Mouse (Mus musculus) kidney, embryonic 15.5 days (tissue): ENCODE data around the gene Mad2l2. TPM values are rescaled to one million over a fixed set of nuclear protein-coding genes. Genes with fewer than 3 reads are reported as not detected.
"Not testable (repeated sequence)": the region's sequence is repeated elsewhere in the genome, so short reads cannot be mapped to it uniquely, and the experiment has no call there.

Experiments
- ATAC-seq: fragments of 200-750 bp; cut with Nextera tagmentation; replicated peaks from 2 replicates; pipeline ENCODE4 v1.8.0; 2017; ENCODE audit warnings: moderate TSS enrichment; ENCODE audit not compliant: low FRiP score
- H3K27ac ChIP-seq: fragments of 300-500 bp; sonication (generic); 2 replicates; pipeline ENCODE4 v1.5.1; 2015; ENCODE audit warnings: mild to moderate bottlenecking, inconsistent platforms
- H3K27me3 ChIP-seq: fragments of 300-500 bp; sonication (generic); 2 replicates; pipeline ENCODE4 v1.6.1; 2015; ENCODE audit warnings: inconsistent platforms
- H3K36me3 ChIP-seq: fragments of 300-500 bp; sonication (generic); 2 replicates; pipeline ENCODE4 v1.6.1; 2015; ENCODE audit warnings: inconsistent platforms
- H3K4me1 ChIP-seq: fragments of 300-500 bp; sonication (generic); 2 replicates; pipeline ENCODE4 v1.6.1; 2015; ENCODE audit warnings: inconsistent platforms
- H3K4me2 ChIP-seq: fragments of 300-500 bp; sonication (generic); 2 replicates; pipeline ENCODE4 v1.6.1; 2015; ENCODE audit warnings: moderate library complexity, mild to moderate bottlenecking, inconsistent platforms
- H3K4me3 ChIP-seq: fragments of 300-500 bp; sonication (generic); replicated peaks from 2 replicates; pipeline ENCODE4 v1.5.1; 2015; ENCODE audit warnings: mild to moderate bottlenecking, inconsistent platforms
- H3K9ac ChIP-seq: fragments of 300-500 bp; sonication (generic); 2 replicates; pipeline ENCODE4 v1.6.1; 2015; ENCODE audit warnings: mild to moderate bottlenecking, inconsistent platforms
- H3K9me3 ChIP-seq: fragments of 300-500 bp; sonication (generic); replicated peaks from 2 replicates; pipeline ENCODE4 v1.6.1; 2016; ENCODE audit warnings: inconsistent platforms
- WGBS: fragments of 180-500 bp; shearing (Covaris S2); methylation state at CpG from one replicate; pipeline ENCODE4 v1.1.7; 2015; ENCODE audit warnings: mixed read lengths; 5-methylcytosine and 5-hydroxymethylcytosine counted together
- polyA plus RNA-seq: library from polyadenylated mRNA; unstranded; fragments of >200 nt; fragmentation: Nextera tagmentation; extraction: Ambion mirVana; gene quantifications from 2 replicates; pipeline ENCODE4 v1.2.1, GENCODE M21; 2015

Mad2l2 gene
- polyA plus RNA-seq, 1 experiment from 2014 or later, result 69.8 TPM

DNA sequence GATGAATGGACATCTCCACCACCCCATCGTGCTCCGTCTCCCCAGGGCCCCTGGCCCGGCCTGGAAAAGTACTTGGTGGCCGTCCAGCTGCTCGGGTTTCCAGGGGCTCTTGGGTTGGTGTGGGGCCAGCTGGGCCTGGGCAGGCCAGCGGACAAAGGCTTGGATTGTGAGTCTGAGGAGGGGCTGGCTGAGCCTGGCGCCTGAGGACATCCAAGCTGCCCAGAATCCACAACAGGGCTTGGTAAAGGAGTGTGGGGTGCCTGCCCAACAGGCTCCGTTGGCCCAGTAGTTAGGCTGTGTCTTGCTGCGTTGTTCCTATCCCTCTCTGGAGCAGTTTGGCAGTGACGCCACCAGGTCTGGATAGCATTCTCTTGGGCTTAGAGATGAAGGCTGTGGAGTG is 36.2 kb downstream of the Mad2l2 start:
- H3K4me3 ChIP-seq, result peak overlapping the region; percentile 8
- no peak for ATAC-seq
- WGBS, result 4% methylated on average over 10 of the region's 10 CpGs
- H3K4me1 ChIP-seq, result peaks cover 32% of the 10 kb centered on the region
- peak overlapping the region; percentile 41 for H3K4me2 ChIP-seq
- no peak overlapping the region for H3K9ac ChIP-seq
- peaks cover 90% of the 10 kb centered on the region for H3K27me3 ChIP-seq
- H3K9me3 ChIP-seq, result no peaks in the 10 kb centered on the region
- H3K36me3 ChIP-seq, result no peaks in the 10 kb centered on the region
- H3K27ac ChIP-seq, result no peak overlapping the region

GRCm38 (mm10) chr4:148166986-148167385 is 36.8 kb downstream of the Mad2l2 start:
- peak overlapping the region; percentile 41 for H3K4me2 ChIP-seq
- peaks cover 90% of the 10 kb centered on the region for H3K27me3 ChIP-seq
- no peak overlapping the region for H3K9ac ChIP-seq
- H3K36me3 ChIP-seq, result no peaks in the 10 kb centered on the region
- ATAC-seq, result no peak
- peak overlapping the region; percentile 8 for H3K4me3 ChIP-seq
- peaks cover 31% of the 10 kb centered on the region for H3K4me1 ChIP-seq
- WGBS, result 17% methylated on average over 4 of the region's 4 CpGs
- H3K27ac ChIP-seq, result no peak overlapping the region
- H3K9me3 ChIP-seq, result no peaks in the 10 kb centered on the region

GRCm38 (mm10) chr4:148168287-148168686 is 38.1 kb downstream of the Mad2l2 start:
- peaks cover 29% of the 10 kb centered on the region for H3K4me1 ChIP-seq

DNA sequence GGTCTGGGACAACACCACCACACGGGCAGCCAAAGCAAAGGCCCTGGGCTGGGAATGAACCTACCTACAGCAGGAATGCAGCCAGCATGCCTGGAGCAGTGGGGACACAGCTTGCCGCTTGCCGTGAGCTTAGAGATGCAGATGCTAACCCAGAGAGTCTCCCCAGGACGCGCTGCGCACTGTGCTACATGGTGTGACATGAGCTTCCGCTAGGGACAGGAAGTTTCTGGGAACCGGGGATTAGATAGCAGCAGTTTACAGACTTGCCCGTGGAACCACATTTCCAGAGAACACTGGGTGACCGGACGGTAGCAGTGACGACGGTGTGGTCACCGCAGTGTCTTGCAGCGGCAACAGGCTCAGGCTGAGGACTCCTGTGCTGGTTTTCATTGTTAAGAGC is 39.4 kb downstream of the Mad2l2 start:
- 25% methylated on average over 15 of the region's 15 CpGs for WGBS
- Histone ChIP-seq H3K36me3 (no peaks in the 10 kb centered on the region), H3K9me3 (no peaks in the 10 kb centered on the region), H3K4me3 (no peak overlapping the region), H3K27me3 (peaks cover 92% of the 10 kb centered on the region), H3K4me2 (0 out of 2 replicates have a peak overlapping the region, but pooled peaks have one; percentile 3), H3K9ac (no peak overlapping the region), H3K27ac (no peak overlapping the region), H3K4me1 (peaks cover 27% of the 10 kb centered on the region)
- ATAC-seq, result no peak

More at GRCm38 (mm10) chr4:148168287-148168686, 38.1 kb downstream of the Mad2l2 start:
- WGBS, result 24% methylated on average over 7 of the region's 7 CpGs
- no peaks in the 10 kb centered on the region for H3K36me3 ChIP-seq
- no peak for ATAC-seq
- no peak overlapping the region for H3K4me3 ChIP-seq
- H3K27me3 ChIP-seq, result peaks cover 90% of the 10 kb centered on the region
- H3K27ac ChIP-seq, result no peak overlapping the region
- H3K9ac ChIP-seq, result no peak overlapping the region
- no peaks in the 10 kb centered on the region for H3K9me3 ChIP-seq
- H3K4me2 ChIP-seq, result no peak overlapping the region

- 3% methylated on average over 2 of the region's 2 CpGs for WGBS
- Histone ChIP-seq H3K4me2 (no peak overlapping the region), H3K4me1 (peaks cover 20% of the 10 kb centered on the region), H3K36me3 (no peaks in the 10 kb centered on the region), H3K27me3 (peaks cover 92% of the 10 kb centered on the region), H3K27ac (no peak overlapping the region), H3K9ac (no peak overlapping the region), H3K9me3 (no peaks in the 10 kb centered on the region), H3K4me3 (no peak overlapping the region)
- no peak for ATAC-seq
Observed at GRCm38 (mm10) chr4:148170842-148171241, 40.7 kb downstream of the Mad2l2 start.

DNA sequence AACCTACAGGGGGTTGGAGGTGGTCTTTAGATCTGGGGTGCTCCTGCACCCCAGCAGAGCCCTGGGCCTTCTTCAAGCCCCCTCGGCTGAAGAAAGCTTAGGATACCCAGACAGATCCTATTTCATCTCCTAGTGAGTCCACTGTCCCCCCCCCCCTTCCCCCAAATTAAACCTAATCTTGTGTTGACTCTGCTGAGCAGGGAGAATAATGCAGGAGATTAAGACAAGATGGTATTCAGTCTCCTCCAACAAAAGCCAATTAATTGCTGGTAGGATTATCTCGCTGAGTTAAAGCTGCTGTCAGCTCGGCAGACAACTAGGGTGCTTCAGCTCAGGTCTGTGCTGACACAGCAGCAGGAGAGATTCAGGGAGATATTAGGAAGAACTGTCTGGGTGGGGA is 41.1 kb downstream of the Mad2l2 start:
- 49% methylated on average over 3 of the region's 3 CpGs for WGBS
- H3K4me2 ChIP-seq, result no peak overlapping the region
- ATAC-seq, result no peak
- H3K4me1 ChIP-seq, result peaks cover 19% of the 10 kb centered on the region
- no peak overlapping the region for H3K27ac ChIP-seq
- no peak overlapping the region for H3K4me3 ChIP-seq
- no peaks in the 10 kb centered on the region for H3K36me3 ChIP-seq
- no peak overlapping the region for H3K9ac ChIP-seq
- no peaks in the 10 kb centered on the region for H3K9me3 ChIP-seq
- peaks cover 92% of the 10 kb centered on the region for H3K27me3 ChIP-seq

DNA sequence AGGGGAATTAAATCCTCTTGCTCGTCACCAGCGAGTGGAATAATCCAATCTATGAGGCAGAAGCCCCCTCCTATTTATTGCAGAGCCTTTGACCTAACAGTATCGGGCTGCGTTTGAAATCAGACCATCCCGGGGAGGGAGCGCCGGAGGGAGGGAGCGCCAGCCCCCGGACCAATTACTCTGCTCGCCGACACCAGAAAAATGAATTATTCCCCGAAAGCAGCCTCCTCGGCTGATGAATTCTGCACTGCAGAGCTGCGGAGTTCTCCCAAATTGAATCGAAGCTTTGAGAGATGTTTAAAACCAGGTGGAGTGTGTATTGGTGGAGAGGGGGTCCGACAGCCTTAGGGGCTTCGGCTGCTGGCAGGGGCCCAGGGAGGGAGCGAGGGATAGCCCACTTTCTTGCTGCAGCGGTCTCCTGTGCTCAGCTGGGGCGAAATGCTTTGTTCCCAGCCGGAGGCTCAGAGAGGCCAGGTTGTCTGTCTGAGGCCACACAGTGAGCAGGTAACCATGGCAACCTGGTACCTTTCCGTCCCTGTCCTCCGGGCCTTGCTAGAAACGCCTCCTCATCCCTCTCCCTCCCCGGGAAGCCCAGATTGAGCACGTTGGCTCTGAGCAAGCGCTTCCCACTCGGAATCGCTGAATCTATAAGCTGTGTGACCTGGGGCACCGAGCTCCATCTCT is 43.8 kb downstream of the Mad2l2 start:
- 2% methylated on average over 30 of the region's 30 CpGs for WGBS
- no peak overlapping the region for H3K27ac ChIP-seq
- no peak for ATAC-seq
- no peak overlapping the region for H3K9ac ChIP-seq
- no peak overlapping the region for H3K4me3 ChIP-seq
- H3K4me1 ChIP-seq, result peaks cover 16% of the 10 kb centered on the region
- H3K9me3 ChIP-seq, result no peaks in the 10 kb centered on the region
- H3K27me3 ChIP-seq, result peaks cover 86% of the 10 kb centered on the region
- peak overlapping the region; percentile 12 for H3K4me2 ChIP-seq
- no peaks in the 10 kb centered on the region for H3K36me3 ChIP-seq

GRCm38 (mm10) chr4:148174495-148174862 is 44.3 kb downstream of the Mad2l2 start:
- H3K27ac ChIP-seq, result no peak overlapping the region
- 20% methylated on average over 12 of the region's 12 CpGs for WGBS
- H3K27me3 ChIP-seq, result peaks cover 83% of the 10 kb centered on the region
- H3K4me2 ChIP-seq, result no peak overlapping the region
- no peak for ATAC-seq
- no peaks in the 10 kb centered on the region for H3K36me3 ChIP-seq
- no peaks in the 10 kb centered on the region for H3K9me3 ChIP-seq
- no peak overlapping the region for H3K4me3 ChIP-seq
- peaks cover 16% of the 10 kb centered on the region for H3K4me1 ChIP-seq
- no peak overlapping the region for H3K9ac ChIP-seq

DNA sequence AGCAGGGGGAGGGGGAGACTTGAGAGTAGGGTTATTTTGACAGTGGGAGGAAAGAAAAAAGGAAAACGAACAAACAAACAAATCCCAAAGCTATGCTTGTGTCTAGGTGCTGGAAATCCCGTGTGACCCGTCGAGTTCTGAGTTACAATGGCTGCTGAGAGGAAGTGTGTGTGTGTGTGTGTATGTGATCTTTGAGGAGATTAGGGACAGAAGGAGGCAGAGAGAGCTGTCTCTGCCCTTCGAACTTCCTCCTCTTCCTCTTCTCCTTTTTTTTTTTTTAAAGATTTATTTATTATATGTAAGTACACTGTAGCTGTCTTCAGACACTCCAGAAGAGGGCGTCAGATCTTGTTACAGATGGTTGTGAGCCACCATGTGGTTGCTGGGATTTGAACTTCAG is 46.4 kb downstream of the Mad2l2 start:
- ATAC-seq, H3K9ac ChIP-seq, H3K9me3 ChIP-seq, H3K36me3 ChIP-seq, H3K4me3 ChIP-seq, H3K27ac ChIP-seq, H3K4me2 ChIP-seq: not testable (repeated sequence)
- WGBS, result 55% methylated on average over 6 of the region's 6 CpGs
- Histone ChIP-seq H3K4me1 (peaks cover 16% of the 10 kb centered on the region), H3K27me3 (peaks cover 68% of the 10 kb centered on the region)

GRCm38 (mm10) chr4:148177716-148178115 is 47.5 kb downstream of the Mad2l2 start:
- H3K27me3 ChIP-seq, result peaks cover 57% of the 10 kb centered on the region
- no peak; the same call in 1 of the 2 replicates for ATAC-seq
- H3K4me3 ChIP-seq, result no peak overlapping the region
- no peak overlapping the region for H3K9ac ChIP-seq
- no peak overlapping the region for H3K27ac ChIP-seq
- no peaks in the 10 kb centered on the region for H3K9me3 ChIP-seq
- H3K36me3 ChIP-seq, result no peaks in the 10 kb centered on the region
- H3K4me2 ChIP-seq, result no peak overlapping the region
- H3K4me1 ChIP-seq, result peaks cover 19% of the 10 kb centered on the region

DNA sequence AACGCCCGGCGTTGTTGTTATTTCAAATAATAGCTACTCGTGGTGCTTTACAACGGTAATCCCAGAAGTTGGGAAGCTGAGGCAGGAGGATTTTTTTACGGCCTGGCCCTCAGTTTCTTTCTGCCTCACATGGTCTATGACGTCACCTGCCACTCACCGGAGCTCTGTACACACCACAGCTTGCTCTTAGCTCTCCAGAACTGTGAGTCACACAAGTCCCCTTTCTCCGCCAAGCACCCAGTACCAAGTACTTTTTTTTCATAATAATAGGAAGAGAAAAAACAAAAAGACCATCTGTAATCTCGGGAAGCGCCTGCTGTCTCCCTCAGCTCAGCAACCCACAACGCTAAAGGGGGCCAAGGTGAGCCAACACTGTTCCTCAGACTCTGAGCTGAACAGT is 51.3 kb downstream of the Mad2l2 start:
- Histone ChIP-seq H3K4me1 (peaks cover 7% of the 10 kb centered on the region; the same call in 1 of the 2 replicates), H3K27ac (no peak overlapping the region), H3K9me3 (no peaks in the 10 kb centered on the region), H3K9ac (no peak overlapping the region), H3K27me3 (peaks cover 20% of the 10 kb centered on the region), H3K4me3 (no peak overlapping the region), H3K36me3 (no peaks in the 10 kb centered on the region), H3K4me2 (no peak overlapping the region)
- WGBS, result 87% methylated on average over 12 of the region's 12 CpGs
- ATAC-seq, result no peak

DNA sequence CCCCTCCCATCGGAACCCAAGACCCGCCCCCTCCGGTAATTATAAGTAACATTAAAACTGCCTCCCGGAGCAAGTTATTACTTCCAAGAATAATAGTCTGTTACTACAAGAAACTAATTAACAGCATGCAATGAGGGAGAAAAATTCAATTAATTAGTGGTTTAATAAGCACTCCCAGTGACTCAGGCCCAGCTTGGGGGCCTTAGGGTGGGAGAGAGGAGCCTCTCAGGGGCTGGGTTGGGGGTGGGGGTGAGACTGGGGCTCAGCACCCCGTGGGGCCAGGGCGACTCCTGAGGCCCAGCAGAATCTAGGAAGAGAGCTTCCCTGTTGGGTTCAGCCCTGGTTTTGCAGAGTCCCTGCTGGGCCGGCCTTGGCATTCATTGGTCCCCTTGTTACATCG is 52.2 kb downstream of the Mad2l2 start:
- 39% methylated on average over 8 of the region's 8 CpGs for WGBS

GRCm38 (mm10) chr4:148184564-148184963 is 54.4 kb downstream of the Mad2l2 start:
- ATAC-seq, result no peak
- 62% methylated on average over 9 of the region's 9 CpGs for WGBS

More for the DNA sequence above, 52.2 kb downstream of the Mad2l2 start:
- Histone ChIP-seq H3K27ac (no peak overlapping the region), H3K9ac (no peak overlapping the region), H3K36me3 (no peaks in the 10 kb centered on the region), H3K4me3 (no peak overlapping the region), H3K9me3 (no peaks in the 10 kb centered on the region), H3K4me2 (no peak overlapping the region), H3K27me3 (peaks cover 14% of the 10 kb centered on the region), H3K4me1 (peaks cover 7% of the 10 kb centered on the region; the same call in 1 of the 2 replicates)
- ATAC-seq, result no peak

More at GRCm38 (mm10) chr4:148184564-148184963, 54.4 kb downstream of the Mad2l2 start:
- Histone ChIP-seq H3K4me3 (no peak overlapping the region), H3K4me1 (peaks cover 3% of the 10 kb centered on the region; the same call in 1 of the 2 replicates), H3K36me3 (no peaks in the 10 kb centered on the region), H3K27ac (no peak overlapping the region), H3K9ac (no peak overlapping the region), H3K27me3 (peaks cover 5% of the 10 kb centered on the region; the same call in 1 of the 2 replicates), H3K4me2 (no peak overlapping the region), H3K9me3 (no peaks in the 10 kb centered on the region)
